Mouse (Mus musculus) cerebellum, adult 11-12 months (tissue): Measurements from ENCODE around the gene Hc.
A peak's percentile ranks its signal among the peaks of the same experiment; 100 is the strongest.

Experiments used
- DNase-seq: peaks from one replicate; pipeline ENCODE4 v3.0.0; 2022

The Hc gene

DNA sequence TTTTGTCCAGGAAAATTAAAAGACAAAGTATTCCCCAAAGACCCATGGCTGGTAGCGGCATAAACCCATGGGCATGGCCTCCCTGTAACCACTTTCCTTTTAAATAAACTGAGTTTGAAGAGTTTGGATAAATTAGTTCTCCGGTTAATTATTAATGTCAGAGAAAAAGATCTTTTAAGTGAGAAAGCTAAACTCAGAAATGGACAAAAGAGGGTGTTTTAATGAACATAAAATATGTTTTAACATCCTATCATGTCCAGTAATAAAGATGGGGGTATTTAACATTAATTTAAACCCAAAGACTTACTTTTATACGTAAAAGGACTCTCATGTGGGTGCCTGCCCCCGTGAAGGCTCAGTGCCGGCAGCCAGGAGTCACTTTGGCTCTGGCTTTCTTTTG lies at the start of gene Hc:
Gene Hc (minus strand): TSS at position 101 of the 400 bp plus-strand sequence.
- no peak for DNase-seq

DNA sequence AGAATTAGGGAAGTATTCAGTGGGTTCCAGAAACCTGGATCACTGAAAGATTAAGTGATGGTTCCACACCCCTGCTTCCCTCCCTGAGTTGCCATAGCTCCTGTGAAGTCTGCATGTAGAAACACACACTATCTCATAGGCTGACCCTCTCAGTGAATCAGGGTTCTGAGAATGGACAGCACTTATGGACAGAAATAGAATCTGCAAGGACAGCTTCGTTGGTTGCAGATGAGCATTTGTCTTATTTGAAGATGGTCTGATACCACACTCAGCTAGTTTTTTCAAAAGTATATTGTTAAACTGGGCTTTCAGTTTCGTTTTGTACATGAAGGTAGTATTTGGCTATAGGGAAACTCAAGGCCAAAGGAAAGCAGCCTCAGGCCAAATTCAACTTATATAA lies 49.3 kb upstream of the Hc start:
- no peak for DNase-seq

- no peak for DNase-seq
Measured at GRCm38 (mm10) chr2:35109924-35110304, 48.7 kb upstream of the Hc start.

GRCm38 (mm10) chr2:35109141-35109923 lies 48.1 kb upstream of the Hc start, which contains the start of gene Cntrl:
TSS of gene Cntrl (plus strand) at chr2:35109492.
- peak; percentile 94 for DNase-seq

DNA sequence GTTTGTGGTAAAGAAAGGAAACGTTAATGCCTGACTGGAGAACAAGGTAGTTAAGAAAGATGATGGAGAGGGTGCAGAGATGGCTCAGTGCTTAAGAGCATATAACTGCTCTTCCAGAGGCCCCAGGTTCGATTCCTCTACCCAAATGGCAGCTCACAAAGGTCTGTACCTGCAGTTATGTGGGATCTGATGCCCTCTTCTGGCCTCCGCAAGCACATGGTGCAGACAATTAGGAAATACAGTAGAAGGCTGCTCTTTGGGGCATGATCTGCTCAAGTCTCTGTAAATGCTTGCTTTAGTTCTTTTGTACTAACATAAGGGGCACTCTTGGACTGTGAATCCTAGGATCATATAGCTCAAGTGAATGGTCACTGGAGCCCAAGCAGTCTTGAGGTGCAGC lies 47.5 kb upstream of the Hc start:
- DNase-seq = peak; percentile 35

DNA sequence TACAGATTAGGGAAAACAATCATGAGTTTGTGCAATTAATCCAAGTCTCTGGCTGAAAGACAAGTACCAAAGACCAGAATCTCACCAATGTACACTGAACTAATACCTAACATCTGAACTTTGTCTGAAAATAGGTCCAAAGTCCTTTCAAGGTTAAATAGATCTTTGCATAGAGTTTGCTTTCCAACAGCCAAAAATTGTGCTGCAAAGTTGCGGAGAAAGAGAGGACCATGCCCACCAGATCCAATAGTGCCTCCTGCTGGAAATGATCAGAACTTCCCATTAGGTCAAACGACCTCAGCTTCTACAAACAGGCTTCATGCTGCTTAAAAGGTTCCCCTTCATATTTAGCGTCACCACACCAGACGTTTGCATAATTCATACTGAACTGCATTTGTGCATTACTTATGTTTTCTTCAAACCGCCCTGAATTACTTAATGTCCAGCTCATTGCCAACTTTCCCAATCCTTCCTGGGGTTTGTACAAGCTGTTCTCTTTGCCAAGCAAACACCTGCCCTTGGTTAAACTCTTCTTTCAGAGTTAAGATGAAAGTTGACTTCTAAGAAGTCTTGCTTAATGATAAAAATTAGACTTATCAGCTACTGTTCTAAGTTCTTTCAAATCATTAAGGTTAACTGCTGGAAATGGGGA lies 46.9 kb upstream of the Hc start:
- DNase-seq = no peak

GRCm38 (mm10) chr2:35104843-35105242 lies 43.6 kb upstream of the Hc start:
- DNase-seq = no peak

DNA sequence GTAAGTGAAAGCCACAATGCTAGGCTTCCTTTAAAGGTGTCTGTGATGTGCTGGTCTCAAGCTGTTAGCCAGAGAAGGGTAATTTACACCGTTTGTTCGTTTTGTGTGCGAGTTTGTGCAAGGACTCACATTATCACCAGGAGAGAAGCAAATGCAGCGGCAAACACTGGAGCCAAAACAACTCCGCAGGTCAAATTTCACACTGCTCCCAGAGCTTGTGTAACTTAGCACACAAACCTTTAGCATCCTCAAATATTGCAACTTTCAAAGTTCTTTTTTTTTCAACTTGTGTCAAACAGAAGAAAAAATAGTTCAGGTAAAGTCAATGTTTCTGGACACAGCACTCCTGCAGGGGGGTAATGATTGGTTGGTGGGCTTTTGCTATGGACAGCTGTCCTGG lies 42.3 kb upstream of the Hc start:
- no peak for DNase-seq

DNA sequence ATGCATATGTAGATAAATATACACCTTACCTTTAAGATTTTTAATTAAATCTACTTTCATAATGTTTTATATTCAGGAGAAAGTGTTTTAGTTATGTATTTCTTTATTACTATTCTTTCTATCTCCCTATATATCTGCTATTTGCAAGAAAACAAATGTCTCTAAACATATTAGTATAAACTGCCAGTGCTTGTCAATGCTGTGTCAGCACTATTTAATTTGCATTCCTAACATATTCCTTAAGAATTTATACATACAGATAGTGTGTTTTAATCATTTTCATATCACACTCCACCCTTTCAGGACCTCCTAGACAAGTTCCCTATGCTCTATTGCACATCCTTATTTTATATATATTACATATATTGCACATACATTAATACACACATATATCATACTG lies 41.5 kb upstream of the Hc start:
- no peak for DNase-seq

DNA sequence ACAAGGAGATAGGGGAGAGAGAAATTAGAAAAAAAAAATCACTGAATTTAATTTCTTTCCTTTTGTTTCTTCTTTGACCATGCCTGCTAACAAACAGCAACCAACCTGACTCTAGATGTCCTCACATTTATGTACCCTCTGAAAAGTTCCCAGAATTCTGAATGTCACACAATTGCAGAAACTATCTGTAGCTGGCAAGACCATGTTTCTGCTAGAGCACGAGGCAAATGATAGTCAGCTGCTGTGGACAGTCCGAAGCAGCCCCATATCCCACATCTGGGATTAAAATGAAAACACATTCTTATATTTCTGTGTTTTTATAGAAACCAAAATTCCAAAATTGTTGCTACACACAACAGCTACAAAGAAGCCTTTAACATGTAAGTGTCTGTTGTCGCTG lies 40.2 kb upstream of the Hc start, which contains the start of gene AI182371:
Gene AI182371 (minus strand): TSS at position 101 of the 400 bp plus-strand sequence.
- DNase-seq = no peak

DNA sequence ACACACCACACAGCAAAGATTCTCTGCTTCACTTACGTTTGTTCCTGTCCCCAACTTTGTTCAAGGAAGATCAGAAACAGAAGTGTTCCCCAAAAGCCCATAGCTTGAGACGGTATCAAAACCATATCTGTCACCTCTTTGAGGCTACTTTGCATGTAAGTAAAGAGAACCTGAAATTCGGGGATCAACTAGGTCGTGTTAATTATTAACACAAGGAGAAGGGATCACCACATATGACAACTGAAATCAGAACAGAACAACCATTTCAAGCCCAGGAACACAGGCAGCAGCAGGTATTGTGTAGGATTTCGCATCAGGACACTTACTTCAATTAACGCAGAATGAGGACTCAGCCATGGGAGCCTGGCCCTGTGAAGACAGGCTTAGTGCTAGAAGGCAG lies 39.3 kb upstream of the Hc start:
- no peak for DNase-seq

GRCm38 (mm10) chr2:35087418-35087817 lies 26.2 kb upstream of the Hc start:
- DNase-seq = no peak

- DNase-seq = no peak
Measured at GRCm38 (mm10) chr2:35079166-35079565, 17.9 kb upstream of the Hc start.

DNA sequence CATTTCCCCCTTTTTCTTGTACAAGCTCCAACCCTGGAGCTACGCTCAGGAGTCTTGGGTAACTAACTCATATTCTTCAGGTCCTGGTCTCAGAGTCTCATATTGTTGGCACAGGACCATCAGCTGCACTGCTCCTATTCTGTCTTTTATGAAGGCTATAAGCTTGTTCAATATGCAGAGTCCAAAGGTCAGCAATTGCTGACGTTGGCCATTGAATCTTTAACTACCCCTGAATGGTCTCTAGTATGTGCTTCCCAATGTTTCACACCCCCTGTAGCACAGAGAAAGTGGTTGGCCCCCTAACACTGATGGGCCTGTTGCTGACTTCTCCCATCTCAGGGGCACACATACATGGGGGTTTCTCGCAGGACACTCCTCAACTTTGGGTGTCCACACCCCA lies 13.1 kb upstream of the Hc start:
- no peak for DNase-seq

- DNase-seq = no peak
Measured at GRCm38 (mm10) chr2:35072547-35072946, 11.3 kb upstream of the Hc start.

DNA sequence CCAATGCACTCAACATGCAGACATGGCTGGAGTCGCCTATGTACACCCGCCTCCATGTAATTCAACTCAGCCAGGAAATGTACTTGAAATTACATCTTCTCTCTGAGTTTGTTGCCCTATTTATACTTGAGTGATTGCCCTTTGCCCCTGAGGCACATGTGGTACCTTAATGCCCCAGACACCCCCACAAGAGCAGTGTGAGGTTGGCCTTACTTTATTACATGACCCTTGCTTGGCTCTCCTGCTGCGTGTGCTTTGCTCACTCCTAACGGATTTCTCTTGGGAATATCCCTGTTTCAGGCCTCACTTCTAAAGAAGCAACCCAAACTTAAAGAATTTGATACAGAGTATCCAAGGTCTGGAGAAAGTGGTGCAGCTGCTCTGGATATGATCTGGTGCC lies 9.0 kb upstream of the Hc start:
- DNase-seq = no peak

DNA sequence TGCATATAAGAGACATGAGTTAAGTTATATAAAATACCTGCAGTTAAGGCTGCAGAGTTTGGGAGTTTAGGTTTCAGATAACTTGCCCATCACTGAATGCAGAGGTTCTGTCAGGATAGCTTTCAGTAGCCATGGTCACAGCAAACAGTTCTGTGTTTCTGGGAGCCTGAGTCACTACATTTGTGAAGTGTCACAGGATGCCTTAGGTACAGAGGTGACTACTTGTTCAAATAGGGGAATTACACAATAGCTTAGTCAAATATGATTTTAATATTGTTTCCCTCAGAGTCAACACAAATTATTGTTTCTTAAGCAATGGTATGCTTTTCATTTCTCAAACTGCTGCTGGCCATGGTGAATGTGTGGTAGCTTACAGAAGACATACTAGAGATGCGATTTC lies 7.9 kb upstream of the Hc start:
- DNase-seq = no peak

DNA sequence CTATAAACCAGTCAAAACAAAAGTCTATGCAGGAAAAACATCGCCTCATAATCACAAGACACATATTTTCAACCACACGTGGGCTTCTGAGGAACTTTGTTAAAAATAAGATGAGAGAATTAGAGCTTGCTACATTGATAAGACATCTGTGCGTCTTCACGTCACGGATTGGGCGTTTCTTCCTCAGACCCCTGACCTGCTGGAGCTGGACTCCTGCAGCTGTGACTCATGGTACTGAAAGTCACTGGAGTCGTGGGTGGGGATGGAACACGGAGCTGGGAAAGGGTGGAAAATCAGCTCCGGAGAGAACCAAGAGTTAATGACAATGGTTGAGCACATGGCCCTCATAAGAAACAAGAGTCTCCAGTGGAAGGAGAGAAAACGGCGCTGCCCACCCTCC lies 5.9 kb upstream of the Hc start:
- no peak for DNase-seq

- no peak for DNase-seq
Measured at GRCm38 (mm10) chr2:35066525-35067082, 5.4 kb upstream of the Hc start.

DNA sequence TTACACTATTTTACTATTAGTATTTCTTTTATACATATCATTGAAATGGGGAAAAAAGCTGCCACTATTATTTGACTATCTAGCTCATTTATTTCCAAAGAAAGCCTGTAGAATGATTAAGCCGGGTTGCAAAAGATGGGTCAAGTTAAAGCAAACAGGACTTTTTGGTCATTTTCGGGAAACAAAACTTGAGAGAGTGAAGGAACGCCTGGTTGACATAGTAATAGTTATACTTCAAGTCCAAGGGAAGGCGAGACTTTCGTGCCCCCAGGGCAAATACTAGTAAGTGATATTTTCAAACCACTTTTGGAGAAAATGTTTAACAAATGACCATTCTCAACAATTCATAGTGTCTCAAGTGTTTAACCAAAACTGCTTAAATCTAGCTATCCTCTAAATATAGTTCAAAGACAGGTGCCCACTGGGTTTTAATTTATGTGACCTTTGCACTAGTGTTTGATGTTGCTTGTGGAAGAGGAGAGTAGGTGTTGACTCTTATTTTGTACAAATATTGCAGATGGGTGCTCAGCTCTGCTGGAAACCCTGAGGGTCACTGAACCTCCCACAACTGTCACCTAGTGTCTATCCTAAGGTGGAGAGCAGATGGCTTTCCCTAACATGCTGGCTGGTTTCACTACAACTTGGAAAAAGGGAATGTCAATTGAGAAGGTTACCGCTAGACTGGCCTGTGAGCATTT lies 2.2 kb upstream of the Hc start:
- DNase-seq = no peak

DNA sequence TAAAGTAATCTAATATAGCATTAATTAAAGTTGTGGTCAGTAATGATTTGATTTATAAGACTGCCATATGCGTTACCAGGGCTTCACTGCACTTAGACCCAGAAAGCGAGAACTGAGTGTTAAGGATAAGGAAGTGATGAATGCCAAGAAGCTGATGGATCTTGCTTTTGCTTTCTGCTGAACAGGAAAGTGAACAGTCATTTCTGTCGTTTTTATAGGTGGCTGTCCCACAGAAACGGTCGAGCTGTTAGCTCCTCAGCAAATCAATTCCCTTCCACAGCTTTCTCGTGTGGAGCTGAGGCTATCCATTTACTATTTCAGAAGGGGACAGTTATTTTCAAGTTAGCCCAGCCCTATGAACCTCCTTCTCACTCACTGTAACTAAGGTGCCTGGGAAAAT lies 341 bp downstream of the Hc start:
- DNase-seq = no peak

DNA sequence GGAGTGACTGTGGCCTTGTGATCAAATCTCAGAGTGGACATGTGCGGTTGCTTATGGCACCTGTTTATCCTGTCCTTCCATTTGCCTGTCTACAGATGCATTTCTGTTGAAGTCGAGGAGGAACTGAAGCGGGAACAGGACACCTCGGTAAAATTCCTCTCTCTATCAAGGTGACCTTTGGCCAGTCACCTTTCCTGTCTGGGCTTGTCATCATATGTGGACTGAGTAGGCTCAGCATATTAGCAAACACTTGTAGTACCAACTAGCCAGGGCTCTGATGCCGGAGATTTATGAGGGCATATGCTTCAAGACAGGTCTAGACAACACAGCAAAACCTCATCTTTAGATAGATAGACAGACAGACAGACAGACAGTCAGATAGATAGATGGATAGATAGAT lies 982 bp downstream of the Hc start:
- no peak for DNase-seq

DNA sequence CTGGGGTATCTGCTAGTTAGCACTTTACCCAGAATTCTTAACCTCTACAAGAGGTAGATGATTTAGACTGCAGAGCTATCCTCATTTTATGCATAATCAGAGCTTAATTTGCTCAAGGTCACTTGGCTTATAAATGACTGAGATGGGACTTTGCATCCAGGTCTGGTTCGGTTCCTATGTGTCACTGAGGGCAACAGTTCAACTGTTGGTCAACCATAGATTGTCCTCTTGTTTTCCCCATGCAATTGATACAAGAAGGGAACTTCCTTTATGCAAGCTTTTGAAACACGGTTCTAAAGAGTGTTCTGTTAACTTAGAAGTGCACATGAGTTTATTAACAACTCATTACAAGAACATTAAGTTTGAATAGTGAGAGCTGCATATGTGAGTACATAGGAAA lies 2.9 kb downstream of the Hc start:
- DNase-seq = no peak

DNA sequence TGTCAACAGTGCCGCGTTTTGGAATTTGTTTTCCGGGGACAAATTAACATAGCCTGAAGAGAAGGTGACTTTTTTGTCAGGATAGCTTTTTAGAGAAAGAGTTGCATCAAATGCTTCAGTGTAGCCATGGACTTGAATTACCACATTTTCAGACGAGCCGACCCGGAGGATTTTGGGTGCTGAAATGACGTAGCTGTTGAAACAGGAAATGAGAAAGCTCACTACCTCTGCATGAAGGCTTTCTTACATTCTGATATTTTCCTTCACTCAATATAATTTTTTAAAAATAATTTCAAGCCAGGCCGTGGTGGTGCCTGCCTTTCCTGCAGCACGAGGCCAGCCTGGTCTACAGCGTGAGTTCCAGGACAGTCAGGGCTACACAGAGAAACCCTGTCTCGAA lies 4.0 kb downstream of the Hc start:
- no peak for DNase-seq
